Mouse (Mus musculus): ENCODE measurements around the gene Fzd5. TPM values are rescaled to one million over a fixed set of nuclear protein-coding genes. Genes with fewer than 3 reads are reported as not detected.

The Fzd5 gene
- polyA plus RNA-seq, 1 experiment, result 2.1 TPM

DNA sequence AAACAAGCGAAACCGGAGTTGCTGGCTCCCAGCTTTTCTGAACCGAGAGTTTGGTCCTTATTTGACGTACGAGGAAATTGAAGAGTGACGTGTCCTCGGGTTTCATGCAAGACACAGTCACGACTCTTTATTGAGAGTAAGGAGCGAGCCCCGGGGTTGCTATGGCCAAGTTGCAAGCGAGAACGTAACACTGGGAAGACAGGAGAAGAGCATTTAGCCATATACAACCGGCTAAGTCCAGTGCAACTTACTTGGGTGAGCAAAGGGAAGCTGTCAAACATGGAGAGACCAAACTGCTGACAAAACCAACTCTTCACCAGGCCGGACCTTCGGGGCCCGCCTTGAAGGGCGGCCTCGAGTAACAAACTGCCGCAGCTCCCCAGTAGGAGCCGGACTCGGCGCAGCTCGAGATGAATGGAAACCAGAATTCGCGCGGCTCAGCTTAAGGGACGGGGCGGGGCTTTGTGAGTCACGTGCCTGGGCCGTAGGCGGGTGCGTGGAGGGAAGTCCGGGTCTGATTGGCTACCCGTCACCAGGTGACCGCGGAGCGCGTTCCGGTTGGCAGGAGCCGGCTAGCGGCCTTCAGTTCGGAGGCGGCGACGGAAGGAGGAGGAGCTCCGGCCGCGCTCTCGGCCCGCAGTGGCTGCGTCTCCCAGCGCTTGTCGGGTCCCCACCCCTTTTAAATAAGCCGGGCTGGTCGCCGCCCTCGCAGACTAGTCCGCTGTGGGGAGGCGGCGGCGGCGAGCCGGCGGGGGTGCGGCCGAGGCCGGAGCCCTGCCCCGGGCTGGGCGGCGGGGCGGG, 47.1 kb downstream of the Fzd5 start, which contains the start of gene Ccnyl1:
Gene Ccnyl1, plus strand, starts transcription at position 243 of the 801 bp plus-strand sequence.
- TF ChIP-seq USF1 (IDR thresholded peaks at IDR 0.05; ENCODE audit: low read depth) (peak; percentile 99), MYOG (IDR thresholded peaks at IDR 0.05; ENCODE audit: control insufficient read depth in 1 of 3, insufficient read depth in 1 of 3, insufficient read length in 2 of 3, low read depth in 2 of 3) (no peak), SRF (IDR thresholded peaks at IDR 0.05; ENCODE audit: control insufficient read depth, insufficient read length, low read depth) (peak; percentile 54), POLR2A (IDR thresholded peaks at IDR 0.05; ENCODE audit: insufficient read length, low read depth) (peak; percentile 68), E2F4 (IDR thresholded peaks at IDR 0.05; ENCODE audit: insufficient read depth) (peak; percentile 88), POLR2AphosphoS2 (IDR thresholded peaks at IDR 0.05; ENCODE audit: insufficient read length, low read depth) (peak; percentile 75)
- peak within 1 kb of the TSS; percentile 93 for H3K4me2 ChIP-seq (ENCODE audit: low read depth)
- H3K79me2 ChIP-seq (ENCODE audit: control insufficient read depth, insufficient read depth), result peaks cover 45% of the 10 kb centered on the region
- peak within 1 kb of the TSS; percentile 59 for H3ac ChIP-seq (ENCODE audit: control insufficient read depth, insufficient read length)
- H3K27me3 ChIP-seq (ENCODE audit: control insufficient read depth, insufficient read depth, insufficient read length), result no peaks in the 10 kb centered on the region
- no peaks in the 10 kb centered on the region for H3K36me3 ChIP-seq (ENCODE audit: control insufficient read depth, insufficient read depth)
- peak within 1 kb of the TSS; percentile 49 for H3K4me3 ChIP-seq

DNA sequence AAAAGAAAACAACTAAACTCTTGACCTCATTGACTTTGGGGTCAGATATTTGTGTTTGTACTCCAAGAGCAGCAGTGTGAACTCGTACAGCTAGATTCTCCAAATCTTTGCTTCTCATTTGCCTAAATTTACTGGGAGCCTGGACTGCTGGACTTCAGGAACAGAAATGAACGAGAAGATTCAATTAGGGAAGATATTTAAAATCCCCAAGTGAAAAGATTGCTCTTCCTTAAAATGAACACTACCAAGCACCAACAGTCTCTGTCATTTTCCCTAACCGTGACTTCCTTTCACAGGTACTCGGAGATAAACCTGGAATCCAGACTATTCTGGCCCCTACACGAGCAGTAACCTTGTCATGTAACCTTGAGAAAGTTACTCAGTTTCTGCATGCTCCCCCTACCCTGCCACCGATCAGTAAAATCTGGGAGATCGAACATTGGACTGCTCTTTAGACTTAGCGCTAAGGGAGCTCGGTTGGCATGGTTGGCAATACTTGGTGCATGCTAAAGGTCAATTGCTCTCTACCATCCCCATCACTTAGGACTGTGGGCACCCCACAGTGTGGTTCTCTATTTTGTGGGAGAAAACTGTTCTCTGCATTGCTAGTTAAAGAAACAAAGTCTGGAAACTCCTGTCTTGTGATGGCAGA, 47.9 kb downstream of the Fzd5 start:
- peaks cover 39% of the 10 kb centered on the region for H3K79me2 ChIP-seq (ENCODE audit: control insufficient read depth, insufficient read depth)
- peaks cover 1% of the 10 kb centered on the region for H3K36me3 ChIP-seq (ENCODE audit: control insufficient read depth, insufficient read depth)
- peak overlapping the region; percentile 49 for H3K4me3 ChIP-seq
- TF ChIP-seq TCF3 (IDR thresholded peaks at IDR 0.05; ENCODE audit: insufficient read length, low read depth) (no peak), MYOG (IDR thresholded peaks at IDR 0.05; ENCODE audit: control insufficient read depth in 1 of 3, insufficient read depth in 1 of 3, insufficient read length in 2 of 3, low read depth in 2 of 3) (no peak), MYOD1 (IDR thresholded peaks at IDR 0.05; ENCODE audit: control insufficient read depth in 1 of 3, insufficient read length in 2 of 3, low read depth in 2 of 3) (no peak), SRF (IDR thresholded peaks at IDR 0.05; ENCODE audit: control insufficient read depth, insufficient read length, low read depth) (no peak), E2F4 (IDR thresholded peaks at IDR 0.05; ENCODE audit: insufficient read depth) (no peak), USF1 (IDR thresholded peaks at IDR 0.05; ENCODE audit: low read depth) (no peak), CEBPB (IDR thresholded peaks at IDR 0.05; ENCODE audit: insufficient read depth, poor library complexity, severe bottlenecking) (no peak)
- H3K27me3 ChIP-seq (ENCODE audit: control insufficient read depth, insufficient read depth, insufficient read length), result no peaks in the 10 kb centered on the region
- H3K4me2 ChIP-seq (ENCODE audit: low read depth), result peak overlapping the region; percentile 93
- no peak overlapping the region for H3ac ChIP-seq (ENCODE audit: control insufficient read depth, insufficient read length)

DNA sequence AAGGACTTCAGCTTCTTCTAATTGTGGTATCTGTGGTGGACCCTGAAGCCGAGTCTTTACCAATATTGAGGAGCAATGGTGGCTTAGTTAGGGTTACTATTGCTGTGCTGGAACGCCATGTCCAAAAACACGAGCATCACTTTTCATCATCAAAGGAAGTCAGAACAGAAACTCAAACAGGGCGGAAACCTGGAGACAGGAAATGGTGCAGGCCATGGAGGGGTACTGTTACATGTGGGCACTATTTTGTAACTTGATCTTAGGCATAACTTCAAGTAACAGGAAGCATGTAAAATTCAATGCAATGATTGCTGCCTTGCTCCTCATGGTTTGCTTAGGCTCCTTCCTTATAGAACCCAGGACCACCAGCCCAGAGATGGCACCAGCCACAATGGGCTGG, 49.5 kb downstream of the Fzd5 start:
- no peak for TF ChIP-seq MYOG (IDR thresholded peaks at IDR 0.05; ENCODE audit: control insufficient read depth in 1 of 3, insufficient read depth in 1 of 3, insufficient read length in 2 of 3, low read depth in 2 of 3)
- TF ChIP-seq POLR2A (IDR thresholded peaks at IDR 0.05; ENCODE audit: insufficient read length, low read depth), result no peak
- no peak for TF ChIP-seq USF1 (IDR thresholded peaks at IDR 0.05; ENCODE audit: low read depth)
- no peak for TF ChIP-seq CEBPB (IDR thresholded peaks at IDR 0.05; ENCODE audit: insufficient read depth, poor library complexity, severe bottlenecking)
- no peak for TF ChIP-seq POLR2AphosphoS2 (IDR thresholded peaks at IDR 0.05; ENCODE audit: insufficient read length, low read depth)
- no peak for TF ChIP-seq E2F4 (IDR thresholded peaks at IDR 0.05; ENCODE audit: insufficient read depth)
- H3ac ChIP-seq (ENCODE audit: control insufficient read depth, insufficient read length), result no peak overlapping the region
- H3K4me3 ChIP-seq, result no peak overlapping the region
- peaks cover 23% of the 10 kb centered on the region for H3K79me2 ChIP-seq (ENCODE audit: control insufficient read depth, insufficient read depth)
- H3K4me2 ChIP-seq (ENCODE audit: low read depth), result peak overlapping the region; percentile 18
- H3K27me3 ChIP-seq (ENCODE audit: control insufficient read depth, insufficient read depth, insufficient read length), result no peaks in the 10 kb centered on the region
- H3K36me3 ChIP-seq (ENCODE audit: control insufficient read depth, insufficient read depth), result peaks cover 6% of the 10 kb centered on the region

DNA sequence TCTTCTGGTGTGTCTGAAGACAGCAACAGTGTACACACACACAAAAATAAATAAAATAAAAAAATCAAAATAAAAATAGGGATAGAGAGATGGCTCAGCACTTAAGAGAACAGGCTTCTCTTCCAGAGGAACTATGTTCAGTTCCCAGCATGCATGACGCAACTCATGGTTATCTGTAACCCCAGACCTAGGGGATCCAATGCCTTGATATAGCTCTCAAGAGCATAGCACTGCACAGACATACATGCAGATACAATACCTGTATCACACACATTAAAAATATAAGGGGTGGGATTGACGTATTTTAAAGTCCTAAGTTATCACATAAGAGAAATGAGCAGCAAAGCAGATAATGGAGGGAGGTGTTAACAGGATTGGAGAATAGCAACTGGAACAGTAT, 53.1 kb downstream of the Fzd5 start:
- Histone ChIP-seq H3ac (ENCODE audit: control insufficient read depth, insufficient read length) (no peak overlapping the region), H3K79me2 (ENCODE audit: control insufficient read depth, insufficient read depth) (peaks cover 1% of the 10 kb centered on the region), H3K36me3 (ENCODE audit: control insufficient read depth, insufficient read depth) (peaks cover 7% of the 10 kb centered on the region), H3K27me3 (ENCODE audit: control insufficient read depth, insufficient read depth, insufficient read length) (no peaks in the 10 kb centered on the region), H3K4me3 (no peak overlapping the region), H3K4me2 (ENCODE audit: low read depth) (no peak overlapping the region)
- no peak for TF ChIP-seq MAX (IDR thresholded peaks at IDR 0.05; ENCODE audit: low read depth)
- no peak for TF ChIP-seq E2F4 (IDR thresholded peaks at IDR 0.05; ENCODE audit: insufficient read depth)
- no peak for TF ChIP-seq SRF (IDR thresholded peaks at IDR 0.05; ENCODE audit: control insufficient read depth, insufficient read length, low read depth)
- no peak for TF ChIP-seq POLR2A (IDR thresholded peaks at IDR 0.05; ENCODE audit: insufficient read length, low read depth)
- TF ChIP-seq MYOG (IDR thresholded peaks at IDR 0.05; ENCODE audit: control insufficient read depth in 1 of 3, insufficient read depth in 1 of 3, insufficient read length in 2 of 3, low read depth in 2 of 3), result no peak
- no peak for TF ChIP-seq USF1 (IDR thresholded peaks at IDR 0.05; ENCODE audit: low read depth)

DNA sequence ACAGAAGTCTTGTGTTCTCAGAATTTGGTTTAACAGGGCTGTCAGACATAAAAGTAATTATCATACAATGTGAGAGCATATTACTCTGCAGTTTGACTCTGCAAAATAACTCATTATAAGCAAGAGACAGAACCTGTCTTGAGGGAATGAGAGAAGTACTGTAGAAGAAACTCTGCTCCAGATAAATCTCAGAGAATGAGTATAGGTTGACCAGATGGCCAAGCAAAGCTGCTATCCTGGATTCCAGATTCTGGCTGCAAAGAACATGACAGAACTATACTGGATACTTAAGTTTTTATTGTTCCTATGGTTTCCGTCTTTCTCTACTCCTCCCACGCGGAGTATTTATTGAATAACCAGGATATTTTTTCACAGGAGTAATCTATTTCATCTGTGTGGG, 54.5 kb downstream of the Fzd5 start:
- Histone ChIP-seq H3K27me3 (ENCODE audit: control insufficient read depth, insufficient read depth, insufficient read length) (no peaks in the 10 kb centered on the region), H3K4me2 (ENCODE audit: low read depth) (no peak overlapping the region), H3K36me3 (ENCODE audit: control insufficient read depth, insufficient read depth) (peaks cover 7% of the 10 kb centered on the region), H3ac (ENCODE audit: control insufficient read depth, insufficient read length) (no peak overlapping the region), H3K4me3 (no peak overlapping the region), H3K79me2 (ENCODE audit: control insufficient read depth, insufficient read depth) (no peaks in the 10 kb centered on the region)
- TF ChIP-seq POLR2AphosphoS2 (IDR thresholded peaks at IDR 0.05; ENCODE audit: insufficient read length, low read depth), result no peak
- no peak for TF ChIP-seq MYOD1 (IDR thresholded peaks at IDR 0.05; ENCODE audit: control insufficient read depth in 1 of 3, insufficient read length in 2 of 3, low read depth in 2 of 3)
- TF ChIP-seq USF1 (IDR thresholded peaks at IDR 0.05; ENCODE audit: low read depth), result no peak
- no peak for TF ChIP-seq CEBPB (IDR thresholded peaks at IDR 0.05; ENCODE audit: insufficient read depth, poor library complexity, severe bottlenecking)

Data from myocyte (in vitro differentiated cells).